9 mouse cellular contexts compared by ENCODE assay signal in genomic region chrX:152781720-152782403, GRCm38 (mm10). TPM values are rescaled to one million over a fixed set of nuclear protein-coding genes. Genes with fewer than 3 reads are reported as not detected.
DNase-seq lines count a peak whose midpoint lies in the region; ATAC-seq and TF ChIP-seq lines count a peak whose summit lies in the region.
"Had no signal": no experiment of that assay in that cellular context is flagged by ENCODE, and none has a peak within 500 bp of the region (broad histone marks: within the 10 kb centered on the region; RNA-seq: fewer than 3 reads in every experiment).

TSS of gene Gpr143 (plus strand) at chrX:152781921.

- no peak for TF ChIP-seq CTCF in cerebellum, adult 2 months (IDR thresholded peaks at IDR 0.05; ENCODE audit: borderline replicate concordance, insufficient read depth, low read depth, low read length)

- peak within 1 kb of the TSS; percentile 25 for H3K9ac ChIP-seq in embryonic facial prominence, embryonic 11.5 days (replicated peaks; ENCODE audit: low read length)
- peak within 1 kb of the TSS; percentile 42 for H3K9ac ChIP-seq in hindbrain, embryonic 14.5 days
- no peak within 1 kb of the TSS for H3K9ac ChIP-seq in limb, embryonic 15.5 days
- 0 out of 2 replicates have a peak within 1 kb of the TSS, but pooled peaks have one; percentile 21 for H3K9ac ChIP-seq in neural tube, embryonic 14.5 days (replicated peaks; ENCODE audit: low read depth, low read length)

- peak within 1 kb of the TSS; percentile 42 for H3K4me3 ChIP-seq in megakaryocyte, embryonic 14.5 days (replicated peaks)
- H3K4me3 ChIP-seq in embryonic facial prominence, embryonic 11.5 days (ENCODE audit: low read depth, low read length), result 0 out of 2 replicates have a peak within 1 kb of the TSS, but pooled peaks have one; percentile 12
- peak within 1 kb of the TSS; percentile 23 for H3K4me3 ChIP-seq in hindbrain, embryonic 14.5 days (replicated peaks; ENCODE audit: low read length)
- H3K4me3 ChIP-seq in limb, embryonic 15.5 days, result peak within 1 kb of the TSS; percentile 15
- peak within 1 kb of the TSS; percentile 21 for H3K4me3 ChIP-seq in neural tube, embryonic 14.5 days (ENCODE audit: low read depth, low read length)
- H3K4me3 ChIP-seq in cerebellum, adult 2 months (replicated peaks; ENCODE audit: insufficient read depth, low read depth, low read length), result no peak within 1 kb of the TSS

- no peaks in the 10 kb centered on the region for H3K36me3 ChIP-seq in megakaryocyte, embryonic 14.5 days (replicated peaks; ENCODE audit: low read length)
- no peaks in the 10 kb centered on the region for H3K36me3 ChIP-seq in embryonic facial prominence, embryonic 11.5 days (replicated peaks; ENCODE audit: control insufficient read depth, insufficient read depth, low read depth, low read length)
- H3K36me3 ChIP-seq in hindbrain, embryonic 14.5 days (replicated peaks; ENCODE audit: control insufficient read depth, insufficient read depth), result no peaks in the 10 kb centered on the region
- no peaks in the 10 kb centered on the region for H3K36me3 ChIP-seq in limb, embryonic 15.5 days
- H3K36me3 ChIP-seq in neural tube, embryonic 14.5 days (ENCODE audit: control insufficient read depth, insufficient read depth, low read length), result no peaks in the 10 kb centered on the region

- peak; percentile 0 for DNase-seq in embryonic facial prominence, embryonic 11.5 days (ENCODE audit: low spot score)
- no peak for DNase-seq in hindbrain, embryonic 14.5 days (ENCODE audit: low spot score)
- no peak for DNase-seq in thymus, postnatal 36 days
- DNase-seq in cerebellum, adult 2 months, result no peak

- H3K27ac ChIP-seq in embryonic facial prominence, embryonic 11.5 days (replicated peaks; ENCODE audit: low read depth, low read length), result no peak within 1 kb of the TSS
- no peak within 1 kb of the TSS for H3K27ac ChIP-seq in hindbrain, embryonic 14.5 days
- H3K27ac ChIP-seq in limb, embryonic 15.5 days, result no peak within 1 kb of the TSS
- H3K27ac ChIP-seq in neural tube, embryonic 14.5 days (ENCODE audit: low read depth, low read length), result no peak within 1 kb of the TSS
- no peak within 1 kb of the TSS for H3K27ac ChIP-seq in cerebellum, adult 2 months (ENCODE audit: insufficient read depth, low read length)

- peaks cover 19% of the 10 kb centered on the region for H3K27me3 ChIP-seq in megakaryocyte, embryonic 14.5 days (replicated peaks)
- peaks cover 4% of the 10 kb centered on the region; the same call in 1 of the 2 replicates for H3K27me3 ChIP-seq in embryonic facial prominence, embryonic 11.5 days (ENCODE audit: control insufficient read depth, insufficient read depth, low read length)
- peaks cover 24% of the 10 kb centered on the region for H3K27me3 ChIP-seq in hindbrain, embryonic 14.5 days (ENCODE audit: control insufficient read depth, insufficient read depth, low read length)
- H3K27me3 ChIP-seq in limb, embryonic 15.5 days, result peaks cover 15% of the 10 kb centered on the region
- H3K27me3 ChIP-seq in neural tube, embryonic 14.5 days (ENCODE audit: control insufficient read depth, insufficient read depth, low read length), result no peaks in the 10 kb centered on the region; the same call in 1 of the 2 replicates
- H3K27me3 ChIP-seq in cerebellum, adult 2 months (ENCODE audit: control insufficient read depth, insufficient read depth, low read length), result no peaks in the 10 kb centered on the region

- TF ChIP-seq POLR2A in cerebellum, adult 2 months (IDR thresholded peaks at IDR 0.05; ENCODE audit: borderline replicate concordance, insufficient read depth, low read length), result no peak

- 17% methylated on average over 26 of the region's 26 CpGs for WGBS in embryonic facial prominence, embryonic 11.5 days
- WGBS in hindbrain, embryonic 14.5 days, result 24% methylated on average over 26 of the region's 26 CpGs
- WGBS in limb, embryonic 15.5 days, result 20% methylated on average over 26 of the region's 26 CpGs
- 28% methylated on average over 26 of the region's 26 CpGs for WGBS in neural tube, embryonic 14.5 days
- 8% methylated on average over 26 of the region's 26 CpGs for WGBS in cerebellum, adult 2 months

- ATAC-seq in megakaryocyte, adult 5-6 weeks (ENCODE audit: poor library complexity, severe bottlenecking), result no peak
- ATAC-seq in embryonic facial prominence, embryonic 11.5 days (replicated peaks; ENCODE audit: insufficient number of reproducible peaks, low FRiP score, low TSS enrichment, low read depth), result no peak
- ATAC-seq in hindbrain, embryonic 14.5 days (ENCODE audit: low FRiP score), result peak; percentile 34; the same call in 1 of the 2 replicates
- no peak for ATAC-seq in limb, embryonic 15.5 days (ENCODE audit: insufficient number of reproducible peaks, low FRiP score, low TSS enrichment, low read depth)
- ATAC-seq in neural tube, embryonic 14.5 days (ENCODE audit: low read depth), result peak; percentile 54; the same call in 1 of the 2 replicates

- H3K9me3 ChIP-seq in megakaryocyte, embryonic 14.5 days, result no peaks in the 10 kb centered on the region
- no peaks in the 10 kb centered on the region for H3K9me3 ChIP-seq in embryonic facial prominence, embryonic 11.5 days (replicated peaks; ENCODE audit: control insufficient read depth, low read length)
- no peaks in the 10 kb centered on the region for H3K9me3 ChIP-seq in hindbrain, embryonic 14.5 days (ENCODE audit: control insufficient read depth, low read length)
- no peaks in the 10 kb centered on the region for H3K9me3 ChIP-seq in limb, embryonic 15.5 days
- no peaks in the 10 kb centered on the region for H3K9me3 ChIP-seq in neural tube, embryonic 14.5 days (ENCODE audit: control insufficient read depth, low read length)

- H3K4me1 ChIP-seq in megakaryocyte, embryonic 14.5 days, result no peaks in the 10 kb centered on the region; the same call in 1 of the 2 replicates
- no peaks in the 10 kb centered on the region for H3K4me1 ChIP-seq in embryonic facial prominence, embryonic 11.5 days (ENCODE audit: control insufficient read depth, insufficient read depth, low read length)
- no peaks in the 10 kb centered on the region for H3K4me1 ChIP-seq in hindbrain, embryonic 14.5 days (replicated peaks; ENCODE audit: control insufficient read depth, insufficient read depth, low read length)
- H3K4me1 ChIP-seq in limb, embryonic 15.5 days, result peaks cover 3% of the 10 kb centered on the region; the same call in 1 of the 2 replicates
- 0 out of 2 replicates have a peak, but pooled peaks cover 3% of the 10 kb centered on the region for H3K4me1 ChIP-seq in neural tube, embryonic 14.5 days (ENCODE audit: control insufficient read depth, insufficient read depth, low read length)
- H3K4me1 ChIP-seq in cerebellum, adult 2 months (ENCODE audit: control insufficient read depth, insufficient read depth, low read length), result no peaks in the 10 kb centered on the region

- H3K4me2 ChIP-seq in embryonic facial prominence, embryonic 11.5 days (ENCODE audit: low read depth, low read length), result peak within 1 kb of the TSS; percentile 38
- peak within 1 kb of the TSS; percentile 53 for H3K4me2 ChIP-seq in hindbrain, embryonic 14.5 days (replicated peaks)
- H3K4me2 ChIP-seq in limb, embryonic 15.5 days, result peak within 1 kb of the TSS; percentile 35
- peak within 1 kb of the TSS; percentile 41 for H3K4me2 ChIP-seq in neural tube, embryonic 14.5 days (ENCODE audit: low read depth, low read length)

RNA-seq across cellular contexts. Expression of gene Gpr143, which starts in this region (rescaled TPM):
- not detected in 2 replicates for polyA plus RNA-seq in megakaryocyte, embryonic 14.5 days (2012; ENCODE audit: insufficient read depth, low replicate concordance)
- not detected in 2 replicates for total RNA-seq in megakaryocyte, adult 5-6 weeks (2015)
- not detected in 2 replicates for total RNA-seq in megakaryocyte, adult 5-6 weeks (2017)
- 0.81 and 1.1 TPM in 2 replicates for polyA plus RNA-seq in embryonic facial prominence, embryonic 11.5 days (2014; fragmentation: Nextera tagmentation; extraction: Ambion mirVana)
- polyA plus RNA-seq in hindbrain, embryonic 14.5 days (2014; fragmentation: Nextera tagmentation; extraction: Ambion mirVana), result 0.21 and 0.56 TPM in 2 replicates
- polyA plus RNA-seq in limb, embryonic 15.5 days (2015; fragmentation: Nextera tagmentation; extraction: Ambion mirVana), result 0.27 and 0.51 TPM in 2 replicates
- polyA plus RNA-seq in neural tube, embryonic 14.5 days (2014; fragmentation: Nextera tagmentation; extraction: Ambion mirVana), result 0.21 TPM in 1 of 2 replicates, not detected in the other
- polyA plus RNA-seq in cerebellum, adult 2 months (2012; rRNA removed), result 0.16 TPM in 1 of 2 replicates, not detected in the other
- polyA plus RNA-seq: large intestine, adult 2 months had no signal

Comparison
In these comparisons a context has a peak if more than half of its experiments do, and no peak if none do; other contexts are left out.
1. Peak in ATAC-seq, H3K4me3 ChIP-seq, H3K9ac ChIP-seq and H3K4me2 ChIP-seq in hindbrain, embryonic 14.5 days; RNA of the gene not detected or under 1 TPM.
2. Peak in ATAC-seq, H3K4me3 ChIP-seq, H3K9ac ChIP-seq and H3K4me2 ChIP-seq in neural tube, embryonic 14.5 days; RNA of the gene not detected or under 1 TPM.